Mouse (Mus musculus) MEL (cell line): ENCODE results near the gene Atoh8. TPM values are rescaled to one million over a fixed set of nuclear protein-coding genes. Genes with fewer than 3 reads are reported as not detected.

Experiments used
- DNase-seq: peaks from one replicate; pipeline ENCODE4 v3.0.0; 2011; ENCODE audit warnings: low read depth, low spot score
- H3K27ac ChIP-seq: 2 replicates; pipeline ENCODE4 v1.5.1; 2012; ENCODE audit warnings: low read depth, mild to moderate bottlenecking, control low read depth, low read length, moderate library complexity; ENCODE audit not compliant: control insufficient read depth
- H3K27me3 ChIP-seq, 2 experiments: fragments of 150-350 bp in 1 of 2; sonication (generic) in 1 of 2; 2 replicates each; pipeline ENCODE4 v1.6.1; 2012; ENCODE audit warnings: low read length in 2 of 2, mild to moderate bottlenecking in 2 of 2, improper control_type of control experiment in 1 of 2, moderate library complexity in 1 of 2; ENCODE audit not compliant: insufficient read depth in 2 of 2, control insufficient read depth in 1 of 2
- H3K36me3 ChIP-seq, 2 experiments: 2 replicates each; pipeline ENCODE4 v1.6.1; 2012 to 2014; ENCODE audit warnings: low read length in 2 of 2, improper control_type of control experiment in 1 of 2, inconsistent platforms in 1 of 2, mild to moderate bottlenecking in 1 of 2; ENCODE audit not compliant: insufficient read depth in 2 of 2, control insufficient read depth in 1 of 2
- H3K4me1 ChIP-seq, 2 experiments: fragments of 150-350 bp in 1 of 2; sonication (generic) in 1 of 2; 2 replicates each; pipeline ENCODE4 v1.6.1; 2012; ENCODE audit warnings: low read length in 2 of 2, improper control_type of control experiment in 1 of 2, mild to moderate bottlenecking in 1 of 2; ENCODE audit not compliant: insufficient read depth in 2 of 2, control insufficient read depth in 1 of 2
- H3K4me3 ChIP-seq, 2 experiments: fragments of 150-350 bp in 1 of 2; sonication (generic) in 1 of 2; 2 replicates each; pipeline ENCODE4 v1.5.1; 2012; ENCODE audit warnings: low read depth in 2 of 2, low read length in 2 of 2, mild to moderate bottlenecking in 2 of 2, moderate library complexity in 2 of 2, control low read depth in 1 of 2, improper control_type of control experiment in 1 of 2; ENCODE audit not compliant: control insufficient read depth in 1 of 2, insufficient read depth in 1 of 2
- H3K79me2 ChIP-seq: 2 replicates; pipeline ENCODE4 v1.6.1; 2012; ENCODE audit warnings: mild to moderate bottlenecking, low read length, moderate library complexity; ENCODE audit not compliant: control insufficient read depth, poor library complexity, insufficient read depth
- H3K9ac ChIP-seq: 2 replicates; pipeline ENCODE4 v1.6.1; 2012; ENCODE audit warnings: low read depth, mild to moderate bottlenecking, control low read depth, low read length, moderate library complexity; ENCODE audit not compliant: control insufficient read depth, poor library complexity, severe bottlenecking
- H3K9me3 ChIP-seq: fragments of 150-350 bp; sonication (generic); replicated peaks from 2 replicates; pipeline ENCODE4 v1.6.1; 2012; ENCODE audit warnings: mild to moderate bottlenecking, low read length, improper control_type of control experiment, moderate library complexity; ENCODE audit not compliant: insufficient read depth
- BHLHE40 ChIP-seq: IDR thresholded peaks from 2 replicates; pipeline ENCODE4 v1.6.1; 2012; ENCODE audit warnings: low read depth, mild to moderate bottlenecking, inconsistent platforms, low read length, improper control_type of control experiment, borderline replicate concordance
- CHD2 ChIP-seq: IDR thresholded peaks from 2 replicates; pipeline ENCODE4 v1.6.1; 2011; ENCODE audit warnings: low read length, improper control_type of control experiment
- E2F4 ChIP-seq: IDR thresholded peaks from 2 replicates; pipeline ENCODE4 v1.6.1; 2011; ENCODE audit warnings: low read depth, low read length, improper control_type of control experiment, borderline replicate concordance
- ELF1 ChIP-seq: IDR thresholded peaks from 2 replicates; pipeline ENCODE4 v1.6.1; 2014; ENCODE audit warnings: low read depth, mild to moderate bottlenecking, inconsistent platforms, low read length, improper control_type of control experiment, moderate library complexity
- GATA1 ChIP-seq: IDR thresholded peaks from 2 replicates; pipeline ENCODE4 v1.6.1; 2011; ENCODE audit warnings: low read depth, low read length, improper control_type of control experiment
- HCFC1 ChIP-seq: IDR thresholded peaks from 2 replicates; pipeline ENCODE4 v1.6.1; 2012; ENCODE audit warnings: low read depth, mild to moderate bottlenecking, inconsistent platforms, low read length, improper control_type of control experiment, moderate library complexity
- MAFK ChIP-seq: IDR thresholded peaks from 2 replicates; pipeline ENCODE4 v1.6.1; 2011; ENCODE audit warnings: low read depth, mild to moderate bottlenecking, low read length, improper control_type of control experiment, borderline replicate concordance
- MAX ChIP-seq: IDR thresholded peaks from 2 replicates; pipeline ENCODE4 v1.6.1; 2011; ENCODE audit warnings: low read length, improper control_type of control experiment
- MAZ ChIP-seq: IDR thresholded peaks from 2 replicates; pipeline ENCODE4 v1.6.1; 2012; ENCODE audit warnings: low read depth, mild to moderate bottlenecking, inconsistent platforms, low read length, improper control_type of control experiment
- MYC ChIP-seq: IDR thresholded peaks from 2 replicates; pipeline ENCODE4 v1.6.1; 2011; ENCODE audit warnings: low read depth, mild to moderate bottlenecking, low read length, improper control_type of control experiment, moderate library complexity
- NRF1 ChIP-seq: IDR thresholded peaks from 2 replicates; pipeline ENCODE4 v1.6.1; 2014; ENCODE audit warnings: low read depth, mild to moderate bottlenecking, inconsistent platforms, low read length, improper control_type of control experiment, moderate library complexity; ENCODE audit not compliant: poor library complexity, insufficient read depth, severe bottlenecking
- POLR2A ChIP-seq, 2 experiments: IDR thresholded peaks; 2 replicates each; pipeline ENCODE4 v1.6.1; 2011 to 2012; ENCODE audit warnings: low read length in 2 of 2, mild to moderate bottlenecking in 2 of 2, control low read depth in 1 of 2, improper control_type of control experiment in 1 of 2, low read depth in 1 of 2, moderate library complexity in 1 of 2; ENCODE audit not compliant: control insufficient read depth in 1 of 2, insufficient read depth in 1 of 2, poor library complexity in 1 of 2
- POLR2AphosphoS5 ChIP-seq: IDR thresholded peaks from 2 replicates; pipeline ENCODE4 v1.6.1; 2012; ENCODE audit warnings: low read depth, borderline replicate concordance, mild to moderate bottlenecking, inconsistent platforms, low read length, moderate library complexity, mixed read lengths
- RAD21 ChIP-seq: IDR thresholded peaks from 2 replicates; pipeline ENCODE4 v1.6.1; 2011; ENCODE audit warnings: mild to moderate bottlenecking, low read depth, low read length, improper control_type of control experiment
- RCOR1 ChIP-seq: IDR thresholded peaks from 2 replicates; pipeline ENCODE4 v1.6.1; 2012; ENCODE audit warnings: low read depth, mild to moderate bottlenecking, inconsistent platforms, low read length, improper control_type of control experiment
- SIN3A ChIP-seq: IDR thresholded peaks from 2 replicates; pipeline ENCODE4 v1.6.1; 2012; ENCODE audit warnings: low read length, improper control_type of control experiment, inconsistent platforms
- SMC3 ChIP-seq: IDR thresholded peaks from 2 replicates; pipeline ENCODE4 v1.6.1; 2011; ENCODE audit warnings: low read depth, low read length, improper control_type of control experiment
- TAL1 ChIP-seq: IDR thresholded peaks from 2 replicates; pipeline ENCODE4 v1.6.1; 2012; ENCODE audit warnings: mild to moderate bottlenecking, inconsistent platforms, low read length, moderate library complexity, mixed read lengths
- USF1 ChIP-seq: IDR thresholded peaks from 2 replicates; pipeline ENCODE4 v1.6.1; 2014; ENCODE audit warnings: low read depth, mild to moderate bottlenecking, inconsistent platforms, low read length, improper control_type of control experiment, moderate library complexity
- ZC3H11A ChIP-seq: IDR thresholded peaks from 2 replicates; pipeline ENCODE4 v1.6.1; 2012; ENCODE audit warnings: low read depth, mild to moderate bottlenecking, inconsistent platforms, low read length, improper control_type of control experiment
- ZMIZ1 ChIP-seq: IDR thresholded peaks from 2 replicates; pipeline ENCODE4 v1.6.1; 2012; ENCODE audit warnings: low read depth, mild to moderate bottlenecking, inconsistent platforms, low read length, improper control_type of control experiment, moderate library complexity
- ZNF384 ChIP-seq: IDR thresholded peaks from 2 replicates; pipeline ENCODE4 v1.6.1; 2012; ENCODE audit warnings: low read depth, mild to moderate bottlenecking, inconsistent platforms, low read length, improper control_type of control experiment
- polyA plus RNA-seq, 2 experiments: library from polyadenylated mRNA; stranded (reverse) in 1 of 2; unstranded in 1 of 2; fragments of >175 nt in 1 of 2; fragments of >200 nt in 1 of 2; gene quantifications; 2 replicates each; pipeline versions ENCODE4 v1.2.1 to v1.2.4; 2012; ENCODE audit warnings: low replicate concordance in 2 of 2, low read depth in 1 of 2; ENCODE audit not compliant: insufficient read length in 2 of 2, insufficient read depth in 1 of 2, missing spikeins in 1 of 2
- total RNA-seq: library from RNA; depleted of rRNA; stranded (reverse); fragments of 300-350 nt; gene quantifications from 2 replicates; pipeline ENCODE4 v1.2.3, GENCODE M21; 2012

Gene Atoh8
- total and polyA plus RNA-seq, 3 experiments: not detected

- Histone ChIP-seq H3K79me2 (no peaks in the 10 kb centered on the region), H3K9me3 (no peaks in the 10 kb centered on the region), H3K27ac (no peak overlapping the region), H3K9ac (no peak overlapping the region), H3K4me1 (peaks cover 0 to 17% of the 10 kb centered on the region in 2 experiments; a peak in 2 of 4 replicates), H3K36me3 (peaks cover 0 to 2% of the 10 kb centered on the region in 2 experiments; a peak in 2 of 4 replicates), H3K4me3 (no peak overlapping the region), H3K27me3 (no peaks in the 10 kb centered on the region)
- TF ChIP-seq RCOR1: no peak
- TF ChIP-seq MAX: no peak
- no peak for TF ChIP-seq CHD2
- no peak for TF ChIP-seq RAD21
- TF ChIP-seq MYC: no peak
- TF ChIP-seq USF1: no peak
- TF ChIP-seq ZMIZ1: no peak
- TF ChIP-seq ZC3H11A: no peak
- no peak for TF ChIP-seq MAFK
- TF ChIP-seq NRF1: no peak
- no peak for TF ChIP-seq E2F4
- no peak for DNase-seq
Observed at GRCm38 (mm10) chr6:72160991-72161390, 74.4 kb downstream of the Atoh8 start.

GRCm38 (mm10) chr6:72159861-72160395 is 75.4 kb downstream of the Atoh8 start:
- Histone ChIP-seq H3K4me3 (no peak overlapping the region), H3K9ac (no peak overlapping the region)
- no peak for TF ChIP-seq GATA1
- TF ChIP-seq BHLHE40: no peak
- no peak for TF ChIP-seq TAL1
- TF ChIP-seq HCFC1: no peak
- no peak for TF ChIP-seq ZC3H11A
- no peak for TF ChIP-seq ELF1
- no peak for TF ChIP-seq ZNF384
- TF ChIP-seq POLR2AphosphoS5: no peak
- no peak for TF ChIP-seq MAFK
- TF ChIP-seq SIN3A: no peak
- no peak for TF ChIP-seq E2F4
- TF ChIP-seq POLR2A (IDR thresholded peaks at IDR 0.05; ENCODE audit: control insufficient read depth in 1 of 2, insufficient read depth in 1 of 2, low read depth in 1 of 2, low read length in 2 of 2, poor library complexity in 1 of 2): no peak
- no peak for TF ChIP-seq SMC3
- TF ChIP-seq MAZ: no peak
- TF ChIP-seq MAX: no peak

More at GRCm38 (mm10) chr6:72159861-72160395, 75.4 kb downstream of the Atoh8 start:
- H3K27ac ChIP-seq: no peak overlapping the region
- DNase-seq: no peak
- H3K79me2 ChIP-seq: no peaks in the 10 kb centered on the region
- peaks cover 0 to 2% of the 10 kb centered on the region in 2 experiments; a peak in 1 of 4 replicates for H3K36me3 ChIP-seq
- peaks cover 0 to 14% of the 10 kb centered on the region in 2 experiments; a peak in 2 of 4 replicates for H3K4me1 ChIP-seq
- H3K9me3 ChIP-seq: no peaks in the 10 kb centered on the region
- H3K27me3 ChIP-seq: no peaks in the 10 kb centered on the region
